Mouse (Mus musculus): ENCODE measurements around the gene Arntl. TPM values are rescaled to one million over a fixed set of nuclear protein-coding genes. Genes with fewer than 3 reads are reported as not detected.

Arntl gene
- polyA plus RNA-seq, 1 experiment from 2014 or later: 7.0 TPM

- Histone ChIP-seq H3K4me3 (ENCODE audit: low read depth, low read length) (no peak overlapping the region), H3K36me3 (replicated peaks; ENCODE audit: insufficient read depth, low read length) (no peaks in the 10 kb centered on the region), H3K4me1 (ENCODE audit: insufficient read depth) (no peaks in the 10 kb centered on the region), H3K9ac (replicated peaks) (no peak overlapping the region), H3K27me3 (ENCODE audit: insufficient read depth, low read length) (no peaks in the 10 kb centered on the region), H3K4me2 (ENCODE audit: low read depth, low read length) (no peak overlapping the region), H3K27ac (ENCODE audit: low read depth) (no peak overlapping the region), H3K9me3 (ENCODE audit: low read length) (no peaks in the 10 kb centered on the region)
- ATAC-seq (no peak), DNase-seq (no peak)
- WGBS (ENCODE audit: insufficient replicate concordance): 77% methylated on average over 8 of the region's 8 CpGs
- TF ChIP-seq EP300 (IDR thresholded peaks at IDR 0.05; ENCODE audit: low read depth) (no peak), CTCF (IDR thresholded peaks at IDR 0.05; ENCODE audit: low read depth) (no peak)
Measured at GRCm38 (mm10) chr7:113335250-113335649, 128.0 kb downstream of the Arntl start.

- no peak overlapping the region for H3K9ac ChIP-seq (replicated peaks)
- H3K4me1 ChIP-seq (ENCODE audit: insufficient read depth): no peaks in the 10 kb centered on the region
- no peak overlapping the region for H3K4me3 ChIP-seq (ENCODE audit: low read depth, low read length)
- no peak for ATAC-seq
- no peak for DNase-seq
- H3K4me2 ChIP-seq (ENCODE audit: low read depth, low read length): no peak overlapping the region
- no peaks in the 10 kb centered on the region for H3K36me3 ChIP-seq (replicated peaks; ENCODE audit: insufficient read depth, low read length)
- 53% methylated on average over 4 of the region's 4 CpGs for WGBS (ENCODE audit: insufficient replicate concordance)
- TF ChIP-seq CTCF (IDR thresholded peaks at IDR 0.05; ENCODE audit: low read depth) (no peak), EP300 (IDR thresholded peaks at IDR 0.05; ENCODE audit: low read depth) (no peak)
- no peaks in the 10 kb centered on the region for H3K27me3 ChIP-seq (ENCODE audit: insufficient read depth, low read length)
- H3K27ac ChIP-seq (ENCODE audit: low read depth): no peak overlapping the region
- H3K9me3 ChIP-seq (ENCODE audit: low read length): no peaks in the 10 kb centered on the region
Measured at GRCm38 (mm10) chr7:113347271-113347670, 140.0 kb downstream of the Arntl start.

GRCm38 (mm10) chr7:113347694-113348093 is 140.4 kb downstream of the Arntl start:
- H3K4me3 ChIP-seq (ENCODE audit: low read depth, low read length): no peak overlapping the region
- no peak for ATAC-seq
- no peak overlapping the region for H3K27ac ChIP-seq (ENCODE audit: low read depth)
- H3K36me3 ChIP-seq (replicated peaks; ENCODE audit: insufficient read depth, low read length): no peaks in the 10 kb centered on the region
- no peak for DNase-seq
- WGBS (ENCODE audit: insufficient replicate concordance): 90% methylated on average over 2 of the region's 2 CpGs
- H3K27me3 ChIP-seq (ENCODE audit: insufficient read depth, low read length): no peaks in the 10 kb centered on the region
- H3K4me2 ChIP-seq (ENCODE audit: low read depth, low read length): no peak overlapping the region
- no peaks in the 10 kb centered on the region for H3K4me1 ChIP-seq (ENCODE audit: insufficient read depth)
- TF ChIP-seq CTCF (IDR thresholded peaks at IDR 0.05; ENCODE audit: low read depth) (no peak), EP300 (IDR thresholded peaks at IDR 0.05; ENCODE audit: low read depth) (no peak)
- no peak overlapping the region for H3K9ac ChIP-seq (replicated peaks)
- no peaks in the 10 kb centered on the region for H3K9me3 ChIP-seq (ENCODE audit: low read length)

- H3K4me1 ChIP-seq (ENCODE audit: insufficient read depth): no peaks in the 10 kb centered on the region
- DNase-seq (no peak), ATAC-seq (peak; percentile 44; the same call in 1 of the 2 replicates)
- no peak overlapping the region for H3K4me3 ChIP-seq (ENCODE audit: low read depth, low read length)
- 55% methylated on average over 1 of the region's 1 CpGs for WGBS (ENCODE audit: insufficient replicate concordance)
- H3K4me2 ChIP-seq (ENCODE audit: low read depth, low read length): no peak overlapping the region
- no peaks in the 10 kb centered on the region for H3K36me3 ChIP-seq (replicated peaks; ENCODE audit: insufficient read depth, low read length)
- H3K9ac ChIP-seq (replicated peaks): no peak overlapping the region
- TF ChIP-seq EP300 (IDR thresholded peaks at IDR 0.05; ENCODE audit: low read depth) (no peak), CTCF (IDR thresholded peaks at IDR 0.05; ENCODE audit: low read depth) (no peak)
- no peaks in the 10 kb centered on the region for H3K9me3 ChIP-seq (ENCODE audit: low read length)
- no peak overlapping the region for H3K27ac ChIP-seq (ENCODE audit: low read depth)
- H3K27me3 ChIP-seq (ENCODE audit: insufficient read depth, low read length): no peaks in the 10 kb centered on the region
Measured at GRCm38 (mm10) chr7:113349089-113349488, 141.8 kb downstream of the Arntl start.

Other genes starting within 250 kb of the Arntl start
- gene Btbd10, start 161.9 kb downstream of the Arntl start, polyA plus RNA-seq (2015; fragmentation: Nextera tagmentation; extraction: Ambion mirVana): 4.6 and 5.2 TPM in 2 replicates
- not detected in 2 replicates for gene Pth, start 181.1 kb downstream of the Arntl start, polyA plus RNA-seq (2015; fragmentation: Nextera tagmentation; extraction: Ambion mirVana)

All from liver, postnatal 0 days (tissue).